Mouse (Mus musculus): ENCODE data around the gene Ube2d1.

GRCm38 (mm10) chr10:71273008-71273739 lies 11.9 kb downstream of the Ube2d1 start:
- TF ChIP-seq CTCF (IDR thresholded peaks at IDR 0.05; ENCODE audit: insufficient read depth, low read length) (no peak), POLR2A (IDR thresholded peaks at IDR 0.05; ENCODE audit: borderline replicate concordance, extremely low read depth, low read depth, low read length) (no peak)

Measured in lung, adult 2 months (tissue).